ENCODE assay signal across 9 mouse cellular contexts in genomic region chr2:75642795-75643550, GRCm38 (mm10). TPM values are rescaled to one million over a fixed set of nuclear protein-coding genes. Genes with fewer than 3 reads are reported as not detected.
DNase-seq lines count a peak whose midpoint lies in the region; ATAC-seq lines count a peak whose summit lies in the region.
"Had no signal": no experiment of that assay in that cellular context is flagged by ENCODE, and none has a peak within 500 bp of the region (broad histone marks: within the 10 kb centered on the region; RNA-seq: fewer than 3 reads in every experiment).

No protein-coding gene starts in this region.

- H3K9me3 ChIP-seq in heart, embryonic 13.5 days = no peaks in the 10 kb centered on the region; the same call in 1 of the 2 replicates
- 0 out of 2 replicates have a peak, but pooled peaks cover 5% of the 10 kb centered on the region for H3K9me3 ChIP-seq in limb, embryonic 13.5 days
- no peaks in the 10 kb centered on the region for H3K9me3 ChIP-seq in midbrain, embryonic 16.5 days (replicated peaks; ENCODE audit: control insufficient read depth, low read length, poor library complexity, severe bottlenecking)
- no peaks in the 10 kb centered on the region for H3K9me3 ChIP-seq in midbrain, embryonic 13.5 days
- H3K9me3 ChIP-seq: neural tube, embryonic 12.5 days had no signal

- no peaks in the 10 kb centered on the region for H3K36me3 ChIP-seq in heart, embryonic 13.5 days
- no peaks in the 10 kb centered on the region for H3K36me3 ChIP-seq in limb, embryonic 13.5 days
- no peaks in the 10 kb centered on the region for H3K36me3 ChIP-seq in midbrain, embryonic 16.5 days (ENCODE audit: control insufficient read depth, insufficient read depth, low read length)
- H3K36me3 ChIP-seq in midbrain, embryonic 13.5 days = no peaks in the 10 kb centered on the region
- H3K36me3 ChIP-seq: neural tube, embryonic 12.5 days had no signal

- ATAC-seq in heart, embryonic 13.5 days (ENCODE audit: extremely low read depth, insufficient number of reproducible peaks, low FRiP score, low TSS enrichment) = no peak
- ATAC-seq in limb, embryonic 13.5 days (ENCODE audit: low FRiP score, low read depth) = peak; percentile 72; the same call in 1 of the 2 replicates
- no peak for ATAC-seq in midbrain, embryonic 16.5 days
- no peak for ATAC-seq in midbrain, embryonic 13.5 days

- peak; percentile 98 for DNase-seq in 3T3-L1 (ENCODE audit: low read depth, low spot score)
- peak; percentile 74 for DNase-seq in adrenal gland, adult 8-10 months
- DNase-seq in thymus, postnatal 36 days = no peak
- DNase-seq in layer of hippocampus, adult 11-12 months (ENCODE audit: low spot score) = no peak

- H3K9ac ChIP-seq in heart, embryonic 13.5 days = no peak overlapping the region
- H3K9ac ChIP-seq in limb, embryonic 13.5 days = no peak overlapping the region
- no peak overlapping the region for H3K9ac ChIP-seq in midbrain, embryonic 16.5 days (ENCODE audit: low read depth, low read length)
- no peak overlapping the region for H3K9ac ChIP-seq in midbrain, embryonic 13.5 days (replicated peaks)
- H3K9ac ChIP-seq: neural tube, embryonic 12.5 days had no signal

- peaks cover 15% of the 10 kb centered on the region for H3K4me1 ChIP-seq in heart, embryonic 13.5 days
- H3K4me1 ChIP-seq in limb, embryonic 13.5 days = peaks cover 8% of the 10 kb centered on the region
- no peaks in the 10 kb centered on the region for H3K4me1 ChIP-seq in midbrain, embryonic 16.5 days (ENCODE audit: control insufficient read depth, insufficient read depth, low read length)
- H3K4me1 ChIP-seq in midbrain, embryonic 13.5 days (replicated peaks) = no peaks in the 10 kb centered on the region
- H3K4me1 ChIP-seq: neural tube, embryonic 12.5 days had no signal

- no peaks in the 10 kb centered on the region for H3K27me3 ChIP-seq in heart, embryonic 13.5 days (replicated peaks)
- no peaks in the 10 kb centered on the region for H3K27me3 ChIP-seq in limb, embryonic 13.5 days
- H3K27me3 ChIP-seq in midbrain, embryonic 16.5 days (ENCODE audit: control insufficient read depth, insufficient read depth, low read depth, low read length) = no peaks in the 10 kb centered on the region
- no peaks in the 10 kb centered on the region for H3K27me3 ChIP-seq in midbrain, embryonic 13.5 days
- H3K27me3 ChIP-seq: neural tube, embryonic 12.5 days had no signal

- H3K4me3 ChIP-seq in heart, embryonic 13.5 days = no peak overlapping the region
- no peak overlapping the region for H3K4me3 ChIP-seq in limb, embryonic 13.5 days
- H3K4me3 ChIP-seq in midbrain, embryonic 16.5 days (ENCODE audit: low read depth, low read length) = no peak overlapping the region
- no peak overlapping the region for H3K4me3 ChIP-seq in midbrain, embryonic 13.5 days (replicated peaks)
- H3K4me3 ChIP-seq: neural tube, embryonic 12.5 days had no signal

- no peak overlapping the region for H3K4me2 ChIP-seq in heart, embryonic 13.5 days
- H3K4me2 ChIP-seq in limb, embryonic 13.5 days (replicated peaks) = no peak overlapping the region
- H3K4me2 ChIP-seq in midbrain, embryonic 16.5 days (ENCODE audit: low read length) = no peak overlapping the region
- no peak overlapping the region for H3K4me2 ChIP-seq in midbrain, embryonic 13.5 days (replicated peaks)
- H3K4me2 ChIP-seq: neural tube, embryonic 12.5 days had no signal

- H3K27ac ChIP-seq in heart, embryonic 13.5 days (replicated peaks) = peak overlapping the region; percentile 63
- H3K27ac ChIP-seq in limb, embryonic 13.5 days = peak overlapping the region; percentile 28; the same call in 1 of the 2 replicates
- no peak overlapping the region for H3K27ac ChIP-seq in midbrain, embryonic 16.5 days (ENCODE audit: low read length)
- no peak overlapping the region for H3K27ac ChIP-seq in midbrain, embryonic 13.5 days
- H3K27ac ChIP-seq: neural tube, embryonic 12.5 days had no signal

- WGBS in heart, embryonic 13.5 days = 63% methylated on average over 8 of the region's 8 CpGs
- WGBS in limb, embryonic 13.5 days = 62% methylated on average over 8 of the region's 8 CpGs
- WGBS in midbrain, embryonic 16.5 days = 86% methylated on average over 8 of the region's 8 CpGs
- 91% methylated on average over 8 of the region's 8 CpGs for WGBS in midbrain, embryonic 13.5 days

RNA-seq across cellular contexts. Expression of gene Hnrnpa3, which starts 16.1 kb away (rescaled TPM):
- 100 to 1,000 TPM; 269 to 378 (median 343) TPM for total RNA-seq in adrenal gland, adult 8-10 months (2022)
- 188 and 192 TPM in 2 replicates for polyA plus RNA-seq in heart, embryonic 13.5 days (2015; fragmentation: Nextera tagmentation; extraction: Ambion mirVana)
- polyA plus RNA-seq in limb, embryonic 13.5 days (2015; fragmentation: Nextera tagmentation; extraction: Ambion mirVana) = 344 and 364 TPM in 2 replicates
- 169 and 217 TPM in 2 replicates for polyA plus RNA-seq in midbrain, embryonic 16.5 days (2015; fragmentation: Nextera tagmentation; extraction: Ambion mirVana)
- polyA plus RNA-seq in midbrain, embryonic 13.5 days (2015; fragmentation: Nextera tagmentation; extraction: Ambion mirVana) = 279 and 291 TPM in 2 replicates

Comparison
In these comparisons a context has a peak if more than half of its experiments do, and no peak if none do; other contexts are left out.
1. DNase-seq: peak in 3T3-L1 (single experiment) and adrenal gland, adult 8-10 months (single experiment); none in thymus, postnatal 36 days (0 of 2) and layer of hippocampus, adult 11-12 months (single experiment).
2. H3K27ac ChIP-seq: peak in heart, embryonic 13.5 days (single experiment) and limb, embryonic 13.5 days (single experiment); none in midbrain, embryonic 16.5 days (single experiment) and midbrain, embryonic 13.5 days (single experiment).